Mouse (Mus musculus) forebrain, embryonic 12.5 days (tissue): Measurements from ENCODE around the gene Mid1. TPM values are rescaled to one million over a fixed set of nuclear protein-coding genes. Genes with fewer than 3 reads are reported as not detected.
A peak's percentile ranks its signal among the peaks of the same experiment; 100 is the strongest.

Experiments used
- ATAC-seq: fragments of 200-750 bp; cut with Nextera tagmentation; 2 replicates; pipeline ENCODE4 v1.8.0; 2017; ENCODE audit warnings: moderate TSS enrichment; ENCODE audit not compliant: low FRiP score
- H3K27ac ChIP-seq: fragments of 300-500 bp; sonication (generic); 2 replicates; pipeline ENCODE4 v1.5.1; 2016; ENCODE audit warnings: mild to moderate bottlenecking
- H3K27me3 ChIP-seq: fragments of 300-500 bp; sonication (generic); 2 replicates; pipeline ENCODE4 v1.6.1; 2016; ENCODE audit warnings: mild to moderate bottlenecking
- H3K36me3 ChIP-seq: fragments of 300-500 bp; sonication (generic); replicated peaks from 2 replicates; pipeline ENCODE4 v1.6.1; 2016; ENCODE audit warnings: mild to moderate bottlenecking
- H3K4me1 ChIP-seq: fragments of 300-500 bp; sonication (generic); 2 replicates; pipeline ENCODE4 v1.6.1; 2016
- H3K4me2 ChIP-seq: fragments of 300-500 bp; sonication (generic); 2 replicates; pipeline ENCODE4 v1.6.1; 2016; ENCODE audit warnings: mild to moderate bottlenecking, moderate library complexity
- H3K4me3 ChIP-seq: fragments of 300-500 bp; sonication (generic); replicated peaks from 2 replicates; pipeline ENCODE4 v1.5.1; 2016; ENCODE audit warnings: mild to moderate bottlenecking
- H3K9ac ChIP-seq: fragments of 300-500 bp; sonication (generic); 2 replicates; pipeline ENCODE4 v1.6.1; 2016; ENCODE audit warnings: mild to moderate bottlenecking
- H3K9me3 ChIP-seq: fragments of 300-500 bp; sonication (generic); 2 replicates; pipeline ENCODE4 v1.6.1; 2016
- WGBS: fragments of 180-500 bp; shearing (Covaris S2); methylation state at CpG from one replicate; pipeline ENCODE4 v1.1.7; 2016; 5-methylcytosine and 5-hydroxymethylcytosine counted together
- polyA plus RNA-seq: library from polyadenylated mRNA; unstranded; fragments of >200 nt; fragmentation: Nextera tagmentation; extraction: Ambion mirVana; gene quantifications from 2 replicates; pipeline ENCODE4 v1.2.1, GENCODE M21; 2016

The Mid1 gene
- polyA plus RNA-seq, 1 experiment from 2014 or later, result 16.2 TPM

- 0 out of 2 replicates have a peak overlapping the region, but pooled peaks have one; percentile 1 for H3K4me3 ChIP-seq
- no peak overlapping the region for H3K9ac ChIP-seq
- peak overlapping the region; percentile 13; the same call in 1 of the 2 replicates for H3K4me2 ChIP-seq
- peak overlapping the region; percentile 53; the same call in 1 of the 2 replicates for H3K27ac ChIP-seq
- peak; percentile 78 for ATAC-seq
- peaks cover 12% of the 10 kb centered on the region for H3K27me3 ChIP-seq
- H3K9me3 ChIP-seq, result no peaks in the 10 kb centered on the region
- H3K36me3 ChIP-seq, result no peaks in the 10 kb centered on the region
- peaks cover 13% of the 10 kb centered on the region; the same call in 1 of the 2 replicates for H3K4me1 ChIP-seq
- WGBS, result 48% methylated on average over 10 of the region's 10 CpGs
Observed at GRCm38 (mm10) chrX:169826947-169827346, 141.9 kb downstream of the Mid1 start.

DNA sequence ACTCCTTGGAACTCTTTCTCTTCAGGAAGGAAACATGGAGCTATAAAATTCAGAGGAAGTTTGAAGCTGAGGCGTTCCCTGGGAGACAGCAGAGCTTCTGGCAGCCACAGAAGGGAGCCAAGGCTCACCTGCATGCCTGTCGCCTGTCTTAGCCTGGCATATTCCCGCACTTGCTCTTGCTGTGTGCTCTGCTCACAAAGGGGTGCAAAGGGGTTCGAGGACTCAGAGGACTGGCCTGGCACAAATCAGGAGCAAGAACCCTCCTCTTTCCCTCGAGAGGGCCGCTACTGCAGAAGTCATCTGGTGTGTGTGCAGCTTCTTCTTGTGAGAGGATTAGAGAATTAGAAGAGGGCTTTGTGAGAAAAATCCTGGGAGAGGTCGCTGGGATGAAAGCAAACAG, 142.7 kb downstream of the Mid1 start:
- Histone ChIP-seq H3K27me3 (peaks cover 11% of the 10 kb centered on the region), H3K4me3 (peak overlapping the region; percentile 17), H3K4me1 (peaks cover 13% of the 10 kb centered on the region; the same call in 1 of the 2 replicates), H3K9ac (peak overlapping the region; percentile 17), H3K36me3 (no peaks in the 10 kb centered on the region), H3K9me3 (no peaks in the 10 kb centered on the region), H3K27ac (peak overlapping the region; percentile 78), H3K4me2 (peak overlapping the region; percentile 40)
- WGBS, result 19% methylated on average over 7 of the region's 7 CpGs
- peak; percentile 39; the same call in 1 of the 2 replicates for ATAC-seq

DNA sequence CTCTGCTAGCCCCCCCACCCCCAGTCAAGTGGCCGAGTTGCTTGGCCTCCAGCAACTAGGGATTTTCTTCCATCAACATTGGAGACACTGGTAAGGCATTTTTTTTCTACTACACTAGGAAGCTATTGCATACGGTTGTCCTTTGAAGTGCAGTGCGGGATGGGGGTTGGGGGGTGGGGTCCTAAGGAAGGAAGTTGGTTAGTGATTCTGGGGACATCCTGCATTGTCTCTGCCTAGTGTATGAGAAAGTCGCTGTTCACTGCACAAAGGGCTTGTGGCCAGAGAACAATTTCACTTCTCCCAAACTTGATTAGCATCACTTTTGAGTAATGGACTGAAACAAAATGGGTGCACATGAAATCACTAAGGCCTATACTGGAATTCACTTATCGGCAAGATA, 143.1 kb downstream of the Mid1 start:
- peak overlapping the region; percentile 17 for H3K9ac ChIP-seq
- no peaks in the 10 kb centered on the region for H3K9me3 ChIP-seq
- ATAC-seq, result peak; percentile 61; the same call in 1 of the 2 replicates
- peak overlapping the region; percentile 17; the same call in 1 of the 2 replicates for H3K4me3 ChIP-seq
- peak overlapping the region; percentile 78 for H3K27ac ChIP-seq
- no peaks in the 10 kb centered on the region for H3K36me3 ChIP-seq
- peaks cover 11% of the 10 kb centered on the region for H3K27me3 ChIP-seq
- peak overlapping the region; percentile 40 for H3K4me2 ChIP-seq
- H3K4me1 ChIP-seq, result peaks cover 13% of the 10 kb centered on the region; the same call in 1 of the 2 replicates
- WGBS, result 25% methylated on average over 5 of the region's 5 CpGs

DNA sequence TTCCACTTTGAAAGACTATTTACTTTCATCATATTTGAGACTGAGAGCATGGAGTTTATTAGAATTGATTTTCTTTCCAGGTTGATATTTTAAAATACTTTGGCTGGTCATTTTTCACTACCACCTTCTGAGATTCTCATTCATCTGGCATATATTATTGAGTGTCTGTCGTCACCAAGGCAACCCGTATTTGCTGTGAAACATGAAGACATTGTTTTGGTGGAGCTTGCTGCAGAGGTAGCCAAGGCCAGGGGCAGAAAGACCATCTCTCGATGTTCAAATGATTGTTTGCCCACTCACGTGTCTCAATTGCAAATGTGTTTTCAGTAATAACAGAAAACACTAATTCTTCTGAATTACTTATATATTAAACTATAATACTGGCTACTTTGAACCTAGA, 145.1 kb downstream of the Mid1 start:
- Histone ChIP-seq H3K4me2 (no peak overlapping the region), H3K27ac (no peak overlapping the region), H3K27me3 (peaks cover 11% of the 10 kb centered on the region), H3K9me3 (no peaks in the 10 kb centered on the region), H3K9ac (no peak overlapping the region), H3K36me3 (no peaks in the 10 kb centered on the region), H3K4me3 (no peak overlapping the region), H3K4me1 (peaks cover 13% of the 10 kb centered on the region; the same call in 1 of the 2 replicates)
- WGBS, result 41% methylated on average over 4 of the region's 4 CpGs
- peak; percentile 51; the same call in 1 of the 2 replicates for ATAC-seq

GRCm38 (mm10) chrX:169837947-169838649, 153.1 kb downstream of the Mid1 start:
- peaks cover 6% of the 10 kb centered on the region; the same call in 1 of the 2 replicates for H3K4me1 ChIP-seq
- H3K9ac ChIP-seq, result no peak overlapping the region
- H3K27ac ChIP-seq, result peak overlapping the region; percentile 79
- peak; percentile 97 for ATAC-seq
- no peak overlapping the region for H3K4me3 ChIP-seq
- no peaks in the 10 kb centered on the region for H3K27me3 ChIP-seq
- 24% methylated on average over 5 of the region's 5 CpGs for WGBS
- no peak overlapping the region for H3K4me2 ChIP-seq
- H3K9me3 ChIP-seq, result no peaks in the 10 kb centered on the region
- H3K36me3 ChIP-seq, result no peaks in the 10 kb centered on the region

DNA sequence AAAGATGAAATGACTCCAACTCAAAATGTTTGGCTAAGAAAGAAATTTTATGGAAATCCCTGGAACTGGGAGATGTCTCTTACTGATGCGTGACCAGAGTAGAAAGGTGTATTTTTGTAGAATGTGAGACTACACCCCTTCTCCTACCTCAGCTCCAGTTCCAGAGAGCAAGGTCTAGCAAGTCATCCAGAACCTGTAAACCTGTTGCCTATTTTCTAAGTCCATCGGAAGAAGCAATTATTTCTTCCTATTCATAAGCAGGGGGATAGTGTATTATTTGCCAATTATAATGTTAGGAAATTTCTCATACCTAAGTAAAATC, 153.6 kb downstream of the Mid1 start:
- peak overlapping the region; percentile 73 for H3K27ac ChIP-seq
- H3K4me1 ChIP-seq, result peaks cover 8% of the 10 kb centered on the region; the same call in 1 of the 2 replicates
- no peaks in the 10 kb centered on the region for H3K9me3 ChIP-seq
- H3K36me3 ChIP-seq, result no peaks in the 10 kb centered on the region
- H3K27me3 ChIP-seq, result no peaks in the 10 kb centered on the region
- no peak overlapping the region for H3K4me2 ChIP-seq
- WGBS, result 64% methylated on average over 2 of the region's 2 CpGs
- peak; percentile 51; the same call in 1 of the 2 replicates for ATAC-seq
- H3K9ac ChIP-seq, result no peak overlapping the region
- H3K4me3 ChIP-seq, result no peak overlapping the region

DNA sequence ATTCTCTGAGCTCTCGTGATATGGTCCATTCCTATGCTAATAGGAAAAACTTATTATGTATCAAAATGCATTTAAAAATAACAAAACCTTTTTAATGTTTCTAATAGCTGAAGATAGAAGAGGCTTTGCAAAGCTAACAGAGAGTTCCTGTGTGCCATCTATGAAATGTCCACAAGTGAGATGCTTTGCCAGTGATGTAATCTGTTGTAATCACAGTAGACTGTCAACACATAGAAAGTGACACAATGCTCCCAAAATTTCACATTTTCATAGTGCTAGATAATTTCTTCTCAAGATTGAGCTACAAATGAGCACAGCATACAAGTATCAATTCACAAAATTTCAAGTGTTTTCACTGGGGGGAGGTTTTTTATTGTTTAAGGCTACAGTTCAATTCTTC, 158.3 kb downstream of the Mid1 start:
- WGBS, result 31% methylated on average over 1 of the region's 1 CpGs
- Histone ChIP-seq H3K4me3 (no peak overlapping the region), H3K9me3 (no peaks in the 10 kb centered on the region), H3K9ac (no peak overlapping the region), H3K4me2 (no peak overlapping the region), H3K4me1 (peaks cover 27% of the 10 kb centered on the region), H3K27ac (no peak overlapping the region), H3K36me3 (no peaks in the 10 kb centered on the region), H3K27me3 (peaks cover 13% of the 10 kb centered on the region)
- ATAC-seq, result no peak

- no peaks in the 10 kb centered on the region for H3K36me3 ChIP-seq
- H3K27me3 ChIP-seq, result peaks cover 16% of the 10 kb centered on the region
- H3K4me1 ChIP-seq, result peaks cover 21% of the 10 kb centered on the region
- 17% methylated on average over 5 of the region's 5 CpGs for whole genome bisulfite sequencing
- H3K4me3 ChIP-seq, result no peak overlapping the region
- peak; percentile 80 for ATAC-seq
- no peak overlapping the region for H3K9ac ChIP-seq
- H3K27ac ChIP-seq, result peak overlapping the region; percentile 65
- no peaks in the 10 kb centered on the region for H3K9me3 ChIP-seq
- peak overlapping the region; percentile 21; the same call in 1 of the 2 replicates for H3K4me2 ChIP-seq
Observed at GRCm38 (mm10) chrX:169844150-169844772, 159.3 kb downstream of the Mid1 start.

- Histone ChIP-seq H3K36me3 (no peaks in the 10 kb centered on the region), H3K9ac (no peak overlapping the region), H3K9me3 (no peaks in the 10 kb centered on the region), H3K27me3 (peaks cover 19% of the 10 kb centered on the region), H3K4me1 (peaks cover 21% of the 10 kb centered on the region), H3K4me3 (no peak overlapping the region), H3K27ac (no peak overlapping the region), H3K4me2 (no peak overlapping the region)
- ATAC-seq, result no peak
- WGBS, result 15% methylated on average over 3 of the region's 3 CpGs
Observed at GRCm38 (mm10) chrX:169846187-169846586, 161.2 kb downstream of the Mid1 start.

DNA sequence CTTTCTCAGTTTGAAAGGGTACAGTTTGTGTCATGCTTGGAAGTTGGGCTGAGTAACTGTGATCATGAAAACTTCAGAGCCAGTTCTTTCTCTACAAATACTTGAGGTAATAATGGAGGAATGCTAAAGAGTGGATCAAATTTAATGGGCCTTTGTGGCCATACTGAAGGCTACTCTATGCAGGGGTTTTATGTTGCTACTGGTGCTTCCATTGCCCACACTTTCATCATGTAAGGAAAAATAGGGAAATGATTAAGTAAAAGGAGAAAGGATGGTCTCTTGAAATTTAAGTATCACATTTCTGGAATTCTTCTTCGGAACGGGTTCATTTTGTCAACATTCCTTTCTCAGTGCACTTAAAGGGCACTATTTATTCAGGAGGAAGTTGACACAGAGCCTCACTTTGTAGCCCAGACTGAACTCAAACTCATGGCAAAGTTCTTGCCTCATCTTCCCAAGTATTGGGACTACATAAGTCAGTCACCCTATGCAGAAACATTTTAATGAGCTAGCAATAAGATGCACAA, 176.3 kb downstream of the Mid1 start:
- Histone ChIP-seq H3K27me3 (peaks cover 24% of the 10 kb centered on the region), H3K4me3 (no peak overlapping the region), H3K36me3 (no peaks in the 10 kb centered on the region), H3K27ac (no peak overlapping the region), H3K9me3 (no peaks in the 10 kb centered on the region), H3K9ac (no peak overlapping the region), H3K4me1 (no peaks in the 10 kb centered on the region; the same call in 1 of the 2 replicates), H3K4me2 (no peak overlapping the region)
- WGBS, result 68% methylated on average over 2 of the region's 2 CpGs
- no peak for ATAC-seq

- no peaks in the 10 kb centered on the region; the same call in 1 of the 2 replicates for H3K4me1 ChIP-seq
- H3K4me3 ChIP-seq, result no peak overlapping the region
- no peak overlapping the region for H3K9ac ChIP-seq
- H3K36me3 ChIP-seq, result no peaks in the 10 kb centered on the region
- no peak overlapping the region for H3K27ac ChIP-seq
- no peaks in the 10 kb centered on the region for H3K9me3 ChIP-seq
- H3K4me2 ChIP-seq, result no peak overlapping the region
- no peak for ATAC-seq
- H3K27me3 ChIP-seq, result peaks cover 24% of the 10 kb centered on the region
Observed at GRCm38 (mm10) chrX:169862440-169862839, 177.4 kb downstream of the Mid1 start.

GRCm38 (mm10) chrX:169862848-169863247, 177.8 kb downstream of the Mid1 start:
- no peaks in the 10 kb centered on the region for H3K36me3 ChIP-seq
- H3K4me2 ChIP-seq, result no peak overlapping the region
- H3K9me3 ChIP-seq, result no peaks in the 10 kb centered on the region
- ATAC-seq, result no peak
- H3K27me3 ChIP-seq, result peaks cover 20% of the 10 kb centered on the region
- WGBS, result 55% methylated on average over 1 of the region's 1 CpGs
- H3K4me3 ChIP-seq, result no peak overlapping the region
- no peak overlapping the region for H3K9ac ChIP-seq
- H3K27ac ChIP-seq, result no peak overlapping the region
- no peaks in the 10 kb centered on the region; the same call in 1 of the 2 replicates for H3K4me1 ChIP-seq
